Mouse (Mus musculus): ENCODE results near the gene Olfr433. TPM values are rescaled to one million over a fixed set of nuclear protein-coding genes. Genes with fewer than 3 reads are reported as not detected.

Olfr433 gene
- polyA plus RNA-seq (2014; fragmentation: Illumina TruSeq; extraction: RNeasy Lipid Tissue Mini Kit (QIAGEN cat#74804)): not detected

GRCm38 (mm10) chr1:174040523-174041177 lies at the start of gene Olfr433:
Gene Olfr433 (plus strand): TSS chr1:174040705.

GRCm38 (mm10) chr1:174031698-174032097 lies 8.8 kb upstream of the Olfr433 start, which contains the start of gene Ifi205:
Gene Ifi205 (minus strand): TSS chr1:174031810.

DNA sequence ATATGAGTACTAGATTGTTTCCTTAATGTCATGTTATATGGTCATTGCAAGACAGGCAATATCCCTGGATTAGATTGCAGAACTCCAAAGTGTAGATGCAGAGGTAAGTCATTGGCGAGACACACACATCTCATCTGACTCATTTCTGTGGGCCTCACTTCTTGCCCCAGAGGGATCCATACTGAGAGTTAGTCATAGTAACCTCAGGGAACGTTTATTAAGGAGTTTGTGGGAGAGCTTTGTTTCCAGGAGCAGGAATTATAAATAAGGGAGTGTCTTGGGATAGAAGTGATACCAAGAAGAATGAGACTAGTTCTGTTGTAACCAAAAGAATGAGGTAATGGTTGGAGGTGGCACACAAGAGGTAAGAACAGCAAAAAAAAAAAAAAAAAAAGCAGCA lies 8.4 kb downstream of the Olfr433 start, which contains the start of gene Olfr432:
Gene Olfr432, plus strand, starts transcription at position 313 of the 400 bp plus-strand sequence.

GRCm38 (mm10) chr1:174066305-174066704 lies 25.8 kb downstream of the Olfr433 start, which contains the start of gene Olfr430:
Gene Olfr430 (plus strand): TSS chr1:174066605.

DNA sequence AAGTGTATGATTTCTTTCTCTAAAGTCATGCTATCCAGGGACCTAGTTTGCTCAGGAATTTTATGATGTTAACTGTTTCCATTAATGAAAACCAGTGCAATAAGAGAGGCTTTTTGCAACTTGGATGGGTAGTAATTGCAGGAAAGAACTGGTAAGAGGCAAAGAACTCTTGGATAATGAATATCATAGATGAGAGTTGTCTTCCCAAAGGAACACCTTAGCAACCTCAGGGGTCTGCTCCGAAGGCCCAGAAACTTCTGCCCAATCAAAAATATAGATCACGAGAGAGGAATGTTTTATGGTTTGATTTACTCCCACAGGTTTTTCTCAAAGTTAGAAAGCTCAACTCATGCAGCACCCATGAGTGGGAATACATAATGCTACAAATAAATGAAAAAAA lies 43.5 kb downstream of the Olfr433 start, which contains the start of gene Olfr429:
Gene Olfr429, plus strand, starts transcription at position 301 of the 400 bp plus-strand sequence.

Other genes starting within 250 kb of the Olfr433 start
- gene Ifi211, start 127.7 kb upstream of the Olfr433 start, polyA plus RNA-seq (2014; fragmentation: Illumina TruSeq; extraction: RNeasy Lipid Tissue Mini Kit (QIAGEN cat#74804)): 24.1 TPM
- gene Mndal, start 98.2 kb upstream of the Olfr433 start, polyA plus RNA-seq (2014; fragmentation: Illumina TruSeq; extraction: RNeasy Lipid Tissue Mini Kit (QIAGEN cat#74804)): 97.3 TPM
- 87.5 TPM for gene Ifi203, start 98.0 kb upstream of the Olfr433 start, polyA plus RNA-seq (2014; fragmentation: Illumina TruSeq; extraction: RNeasy Lipid Tissue Mini Kit (QIAGEN cat#74804))
- 2.2 TPM for gene Ifi202b, start 58.0 kb upstream of the Olfr433 start, polyA plus RNA-seq (2014; fragmentation: Illumina TruSeq; extraction: RNeasy Lipid Tissue Mini Kit (QIAGEN cat#74804))
- 43.6 TPM for gene Ifi205, start 8.9 kb upstream of the Olfr433 start, polyA plus RNA-seq (2014; fragmentation: Illumina TruSeq; extraction: RNeasy Lipid Tissue Mini Kit (QIAGEN cat#74804))
- not detected for gene Olfr432, start 8.5 kb downstream of the Olfr433 start, polyA plus RNA-seq (2014; fragmentation: Illumina TruSeq; extraction: RNeasy Lipid Tissue Mini Kit (QIAGEN cat#74804))
- not detected for gene Olfr430, start 25.9 kb downstream of the Olfr433 start, polyA plus RNA-seq (2014; fragmentation: Illumina TruSeq; extraction: RNeasy Lipid Tissue Mini Kit (QIAGEN cat#74804))
- gene Olfr429, start 43.6 kb downstream of the Olfr433 start, polyA plus RNA-seq (2014; fragmentation: Illumina TruSeq; extraction: RNeasy Lipid Tissue Mini Kit (QIAGEN cat#74804)): not detected
- not detected for gene Olfr427, start 56.2 kb downstream of the Olfr433 start, polyA plus RNA-seq (2014; fragmentation: Illumina TruSeq; extraction: RNeasy Lipid Tissue Mini Kit (QIAGEN cat#74804))
- not detected for gene Olfr231, start 80.5 kb downstream of the Olfr433 start, polyA plus RNA-seq (2014; fragmentation: Illumina TruSeq; extraction: RNeasy Lipid Tissue Mini Kit (QIAGEN cat#74804))
- gene Olfr424, start 90.8 kb downstream of the Olfr433 start, polyA plus RNA-seq (2014; fragmentation: Illumina TruSeq; extraction: RNeasy Lipid Tissue Mini Kit (QIAGEN cat#74804)): not detected
- gene Olfr420, start 114.9 kb downstream of the Olfr433 start, polyA plus RNA-seq (2014; fragmentation: Illumina TruSeq; extraction: RNeasy Lipid Tissue Mini Kit (QIAGEN cat#74804)): not detected
- gene Spta1, start 132.1 kb downstream of the Olfr433 start, polyA plus RNA-seq (2014; fragmentation: Illumina TruSeq; extraction: RNeasy Lipid Tissue Mini Kit (QIAGEN cat#74804)): not detected
- gene Olfr419, start 211.4 kb downstream of the Olfr433 start, polyA plus RNA-seq (2014; fragmentation: Illumina TruSeq; extraction: RNeasy Lipid Tissue Mini Kit (QIAGEN cat#74804)): not detected

Measured in ovary, adult 10 weeks (tissue).